Mouse (Mus musculus): ENCODE measurements at regions not wholly inside any gene's neighbourhood (a gene's known extent, or its start where the extent isn't known, plus 50 kb on each side); places are given as distances from the start of the nearest gene placed in this dataset.

DNA sequence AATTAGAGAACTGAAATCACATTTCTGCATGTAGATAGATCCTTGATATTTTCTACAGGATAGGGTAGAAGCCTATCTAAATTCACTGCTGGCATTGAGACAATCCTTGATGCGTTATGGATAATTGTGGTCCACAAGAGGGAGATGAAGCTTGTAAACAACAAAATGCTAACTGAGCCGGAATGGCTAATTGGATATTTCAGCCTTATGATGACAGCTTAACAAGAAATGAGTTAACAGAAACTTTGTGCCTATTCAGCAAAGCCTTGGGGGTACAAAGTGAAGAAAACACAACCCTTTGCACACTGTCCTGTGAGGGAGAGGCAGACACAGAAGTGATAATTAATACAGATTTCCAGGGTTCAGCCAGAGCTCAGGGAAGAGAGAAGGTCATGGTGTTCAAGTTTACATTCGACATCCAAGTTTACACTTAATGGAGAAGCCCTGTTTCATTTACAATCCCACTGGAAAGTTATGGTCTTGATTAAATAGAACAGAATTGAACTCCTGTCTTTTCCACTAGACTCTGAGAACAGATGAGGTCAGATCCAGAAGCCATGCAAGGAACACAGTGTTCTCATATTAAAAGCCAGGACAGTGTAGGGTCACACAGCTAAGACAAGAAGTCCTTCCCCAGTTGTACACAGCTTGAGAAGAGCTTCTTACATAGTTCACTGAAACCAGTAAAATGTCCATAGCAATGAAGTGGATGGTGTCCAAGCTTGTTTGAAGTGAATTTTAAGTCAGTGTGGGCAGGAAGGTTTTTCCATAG lies 377.3 kb upstream of the Cd180 start:
- Histone ChIP-seq H3K4me1 (replicated peaks; ENCODE audit: low read depth, low read length) (no peaks in the 10 kb centered on the region), H3K36me3 (ENCODE audit: insufficient read depth, low read length) (no peaks in the 10 kb centered on the region), H3K9me3 (ENCODE audit: low read length) (no peaks in the 10 kb centered on the region), H3K4me3 (replicated peaks; ENCODE audit: low read length) (no peak overlapping the region), H3K27me3 (ENCODE audit: insufficient read depth, low read length) (no peaks in the 10 kb centered on the region)
- TF ChIP-seq POU5F1 (IDR thresholded peaks at IDR 0.05; ENCODE audit: borderline replicate concordance, low read length) (no peak), NANOG (IDR thresholded peaks at IDR 0.05; ENCODE audit: borderline replicate concordance, low read length) (no peak), CTCF (conservative IDR thresholded peaks at IDR 0.05; ENCODE audit: low read length) (no peak)

DNA sequence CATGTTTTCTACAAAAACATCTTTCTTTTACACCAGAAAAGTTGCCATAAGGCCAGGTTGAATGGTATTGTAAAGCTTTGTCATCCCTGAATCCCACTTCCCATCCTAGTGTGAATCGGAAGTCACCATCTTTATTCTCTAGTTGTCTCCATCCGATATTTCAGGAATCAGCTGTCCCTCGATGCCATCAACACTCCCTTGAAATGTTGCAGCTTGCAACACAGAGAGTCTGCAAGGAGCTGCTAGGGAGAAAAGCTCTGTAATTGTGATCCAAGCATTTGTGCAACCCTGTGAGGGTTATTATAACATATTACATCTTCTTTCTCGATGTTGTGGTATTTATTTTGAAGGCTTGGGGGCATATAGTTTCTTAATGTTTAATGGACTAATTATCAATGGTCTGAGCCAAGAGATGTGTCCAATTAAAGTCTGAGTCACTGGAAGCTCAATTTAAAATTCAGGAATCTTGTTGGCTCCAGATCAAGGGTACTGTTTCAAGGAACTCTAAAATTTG lies 374.4 kb upstream of the Cd180 start:
- no peaks in the 10 kb centered on the region for H3K36me3 ChIP-seq (ENCODE audit: insufficient read depth, low read length)
- H3K9me3 ChIP-seq (ENCODE audit: low read length), result no peaks in the 10 kb centered on the region
- no peaks in the 10 kb centered on the region for H3K27me3 ChIP-seq (ENCODE audit: insufficient read depth, low read length)
- no peaks in the 10 kb centered on the region for H3K4me1 ChIP-seq (replicated peaks; ENCODE audit: low read depth, low read length)
- no peak overlapping the region for H3K4me3 ChIP-seq (replicated peaks; ENCODE audit: low read length)
- TF ChIP-seq POU5F1 (IDR thresholded peaks at IDR 0.05; ENCODE audit: borderline replicate concordance, low read length) (no peak), CTCF (conservative IDR thresholded peaks at IDR 0.05; ENCODE audit: low read length) (no peak), NANOG (IDR thresholded peaks at IDR 0.05; ENCODE audit: borderline replicate concordance, low read length) (no peak)

DNA sequence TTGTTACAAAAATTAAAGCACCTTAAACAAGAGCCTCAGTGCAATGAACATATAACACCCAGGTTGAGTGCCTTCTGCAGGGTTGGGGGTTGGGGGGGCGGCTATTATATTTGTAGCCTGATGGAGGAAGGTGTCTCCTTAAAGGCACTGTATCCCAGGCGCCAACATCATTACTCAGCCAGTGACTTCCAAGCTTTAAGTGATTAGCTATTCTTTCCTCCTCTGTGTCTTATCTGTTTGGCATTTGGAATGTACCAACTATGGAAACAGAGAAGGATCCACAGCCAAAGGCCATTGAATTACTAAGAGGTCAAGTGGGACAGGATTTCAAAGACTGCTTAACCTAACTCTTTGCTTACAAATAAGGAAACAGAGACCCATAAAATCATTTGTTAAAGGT lies 373.9 kb upstream of the Cd180 start:
- H3K4me3 ChIP-seq (replicated peaks; ENCODE audit: low read length), result no peak overlapping the region
- no peaks in the 10 kb centered on the region for H3K9me3 ChIP-seq (ENCODE audit: low read length)
- TF ChIP-seq CTCF (conservative IDR thresholded peaks at IDR 0.05; ENCODE audit: low read length), result no peak
- no peak for TF ChIP-seq NANOG (IDR thresholded peaks at IDR 0.05; ENCODE audit: borderline replicate concordance, low read length)
- no peak for TF ChIP-seq POU5F1 (IDR thresholded peaks at IDR 0.05; ENCODE audit: borderline replicate concordance, low read length)
- no peaks in the 10 kb centered on the region for H3K36me3 ChIP-seq (ENCODE audit: insufficient read depth, low read length)
- H3K4me1 ChIP-seq (replicated peaks; ENCODE audit: low read depth, low read length), result no peaks in the 10 kb centered on the region
- no peaks in the 10 kb centered on the region for H3K27me3 ChIP-seq (ENCODE audit: insufficient read depth, low read length)

DNA sequence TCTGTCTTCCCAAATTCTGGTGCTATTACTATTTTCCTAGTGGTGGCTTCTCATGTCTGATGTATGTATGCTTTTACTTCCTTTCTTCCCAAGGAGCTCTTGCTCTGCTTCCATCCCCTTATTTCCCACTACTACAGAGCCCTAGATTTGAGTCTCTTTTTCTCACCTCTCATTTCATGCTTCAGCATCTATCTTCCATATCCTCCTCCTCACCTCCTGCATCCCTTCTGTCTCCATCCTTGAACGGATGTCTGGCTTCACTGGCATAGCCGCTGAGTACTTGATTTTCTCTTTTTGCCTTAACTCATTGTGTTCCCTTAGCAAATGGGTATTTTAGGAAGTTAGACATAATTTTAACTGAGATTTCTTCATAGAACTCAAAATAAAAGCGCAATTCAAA lies 369.5 kb upstream of the Cd180 start:
- no peaks in the 10 kb centered on the region for H3K36me3 ChIP-seq (ENCODE audit: insufficient read depth, low read length)
- no peak overlapping the region for H3K4me3 ChIP-seq (replicated peaks; ENCODE audit: low read length)
- no peak for TF ChIP-seq CTCF (conservative IDR thresholded peaks at IDR 0.05; ENCODE audit: low read length)
- TF ChIP-seq POU5F1 (IDR thresholded peaks at IDR 0.05; ENCODE audit: borderline replicate concordance, low read length), result no peak
- no peak for TF ChIP-seq NANOG (IDR thresholded peaks at IDR 0.05; ENCODE audit: borderline replicate concordance, low read length)
- no peaks in the 10 kb centered on the region for H3K4me1 ChIP-seq (replicated peaks; ENCODE audit: low read depth, low read length)
- no peaks in the 10 kb centered on the region for H3K27me3 ChIP-seq (ENCODE audit: insufficient read depth, low read length)
- no peaks in the 10 kb centered on the region for H3K9me3 ChIP-seq (ENCODE audit: low read length)

DNA sequence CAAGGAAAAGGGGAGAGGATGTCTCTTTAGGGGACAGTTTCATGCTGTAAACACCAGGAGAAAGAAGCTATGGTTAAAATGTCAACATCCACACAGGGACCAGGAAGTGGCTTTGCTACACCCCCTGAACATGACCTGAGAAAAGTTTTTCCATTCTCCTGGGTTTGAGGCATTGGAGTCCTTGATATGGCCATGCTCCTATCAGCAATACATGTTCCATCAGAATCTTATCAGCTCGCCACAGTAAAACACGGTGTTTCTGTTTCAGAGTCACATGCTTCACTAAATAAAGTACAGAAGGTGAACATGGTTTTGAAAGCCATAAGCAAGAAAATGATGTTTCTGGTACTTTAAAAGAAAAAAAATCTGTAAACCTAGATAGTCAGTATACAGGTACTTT lies 367.4 kb upstream of the Cd180 start:
- Histone ChIP-seq H3K36me3 (ENCODE audit: insufficient read depth, low read length) (no peaks in the 10 kb centered on the region), H3K4me3 (replicated peaks; ENCODE audit: low read length) (no peak overlapping the region), H3K27me3 (ENCODE audit: insufficient read depth, low read length) (no peaks in the 10 kb centered on the region), H3K4me1 (replicated peaks; ENCODE audit: low read depth, low read length) (no peaks in the 10 kb centered on the region), H3K9me3 (ENCODE audit: low read length) (no peaks in the 10 kb centered on the region)
- TF ChIP-seq NANOG (IDR thresholded peaks at IDR 0.05; ENCODE audit: borderline replicate concordance, low read length), result no peak
- TF ChIP-seq CTCF (conservative IDR thresholded peaks at IDR 0.05; ENCODE audit: low read length), result no peak
- TF ChIP-seq POU5F1 (IDR thresholded peaks at IDR 0.05; ENCODE audit: borderline replicate concordance, low read length), result no peak

DNA sequence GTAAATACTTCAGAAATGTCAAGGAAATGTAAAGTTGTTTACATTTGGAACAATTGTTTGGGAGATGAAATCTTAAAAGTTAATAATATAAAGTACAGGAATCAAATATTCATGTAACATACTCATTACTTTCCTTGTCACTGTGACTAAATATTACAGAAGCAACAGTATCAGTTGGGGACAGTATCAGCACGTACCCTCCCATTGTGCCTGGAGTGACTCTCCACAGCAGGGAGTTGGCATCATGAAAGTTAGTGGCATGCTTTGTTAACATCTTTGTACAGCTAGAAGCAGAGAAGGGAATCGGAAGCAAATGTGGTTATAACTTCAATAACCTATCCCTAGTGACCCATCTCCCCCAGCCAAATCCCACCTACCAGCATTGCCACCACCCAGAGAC lies 366.8 kb upstream of the Cd180 start:
- Histone ChIP-seq H3K9me3 (ENCODE audit: low read length) (no peaks in the 10 kb centered on the region), H3K4me3 (replicated peaks; ENCODE audit: low read length) (no peak overlapping the region), H3K4me1 (replicated peaks; ENCODE audit: low read depth, low read length) (no peaks in the 10 kb centered on the region), H3K36me3 (ENCODE audit: insufficient read depth, low read length) (no peaks in the 10 kb centered on the region), H3K27me3 (ENCODE audit: insufficient read depth, low read length) (no peaks in the 10 kb centered on the region)
- TF ChIP-seq NANOG (IDR thresholded peaks at IDR 0.05; ENCODE audit: borderline replicate concordance, low read length), result no peak
- no peak for TF ChIP-seq POU5F1 (IDR thresholded peaks at IDR 0.05; ENCODE audit: borderline replicate concordance, low read length)
- no peak for TF ChIP-seq CTCF (conservative IDR thresholded peaks at IDR 0.05; ENCODE audit: low read length)

DNA sequence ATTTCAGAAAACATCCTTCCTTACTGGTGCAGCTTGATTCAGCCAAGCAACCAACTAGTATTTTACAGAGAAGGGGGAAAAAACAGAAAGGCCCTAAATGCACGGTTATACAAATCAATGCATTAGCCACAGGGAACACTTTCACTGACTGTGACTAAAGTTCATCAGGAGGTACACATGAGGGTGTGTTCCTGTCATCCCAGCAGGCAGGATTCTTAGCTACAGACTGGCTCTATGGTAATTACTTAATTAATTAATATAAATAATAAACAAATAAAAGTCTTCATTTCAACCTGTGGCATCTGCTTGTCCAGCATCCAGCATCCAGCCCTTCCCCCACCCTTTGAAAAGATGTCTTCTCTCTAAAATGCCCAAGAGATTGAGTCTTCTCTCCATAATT lies 359.7 kb upstream of the Cd180 start:
- Histone ChIP-seq H3K4me3 (replicated peaks; ENCODE audit: low read length) (no peak overlapping the region), H3K27me3 (ENCODE audit: insufficient read depth, low read length) (no peaks in the 10 kb centered on the region), H3K4me1 (replicated peaks; ENCODE audit: low read depth, low read length) (no peaks in the 10 kb centered on the region), H3K9me3 (ENCODE audit: low read length) (no peaks in the 10 kb centered on the region), H3K36me3 (ENCODE audit: insufficient read depth, low read length) (no peaks in the 10 kb centered on the region)
- TF ChIP-seq POU5F1 (IDR thresholded peaks at IDR 0.05; ENCODE audit: borderline replicate concordance, low read length) (no peak), NANOG (IDR thresholded peaks at IDR 0.05; ENCODE audit: borderline replicate concordance, low read length) (no peak), CTCF (conservative IDR thresholded peaks at IDR 0.05; ENCODE audit: low read length) (no peak)

DNA sequence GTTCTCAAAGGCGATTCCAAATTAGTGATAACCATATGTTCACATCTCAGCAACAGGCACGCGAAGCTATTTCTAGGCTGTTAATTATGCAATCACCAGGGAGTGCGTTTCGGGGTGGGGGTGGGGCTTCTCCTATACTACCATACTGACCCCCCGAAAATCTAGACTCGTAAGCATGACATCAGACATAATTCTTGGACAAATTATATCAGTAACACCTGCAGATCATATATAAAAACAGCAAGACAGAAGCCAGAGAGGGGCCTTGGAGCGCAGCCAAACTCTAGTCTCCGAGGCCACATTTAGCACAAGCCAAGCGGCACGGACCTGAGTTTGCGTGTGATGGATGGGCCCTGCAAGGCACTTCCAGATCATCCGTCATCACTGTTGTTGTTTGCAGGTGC lies 359.2 kb upstream of the Cd180 start:
- TF ChIP-seq CTCF (conservative IDR thresholded peaks at IDR 0.05; ENCODE audit: low read length) (no peak), NANOG (IDR thresholded peaks at IDR 0.05; ENCODE audit: borderline replicate concordance, low read length) (no peak), POU5F1 (IDR thresholded peaks at IDR 0.05; ENCODE audit: borderline replicate concordance, low read length) (no peak)
- Histone ChIP-seq H3K4me3 (replicated peaks; ENCODE audit: low read length) (no peak overlapping the region), H3K27me3 (ENCODE audit: insufficient read depth, low read length) (no peaks in the 10 kb centered on the region), H3K4me1 (replicated peaks; ENCODE audit: low read depth, low read length) (no peaks in the 10 kb centered on the region), H3K36me3 (ENCODE audit: insufficient read depth, low read length) (no peaks in the 10 kb centered on the region), H3K9me3 (ENCODE audit: low read length) (no peaks in the 10 kb centered on the region)

DNA sequence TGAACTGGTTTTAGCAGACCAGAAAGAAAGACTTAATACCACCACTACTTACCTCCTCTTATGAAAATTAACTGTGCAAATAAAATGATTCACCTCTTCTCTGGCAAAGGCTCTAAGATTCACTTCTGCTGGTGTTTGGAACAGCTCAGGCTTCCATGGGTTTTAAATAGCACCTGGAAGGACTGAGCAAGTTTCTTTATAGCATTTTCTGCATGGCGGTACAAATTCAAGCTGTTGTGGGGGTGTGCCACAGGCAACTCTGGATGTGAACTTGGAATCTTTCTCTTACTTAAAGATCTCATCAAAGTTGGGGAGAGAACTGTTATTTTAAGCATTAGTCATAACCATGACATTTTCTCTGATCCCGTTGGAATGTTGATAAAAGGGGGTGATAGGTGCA lies 350.1 kb upstream of the Cd180 start:
- no peak overlapping the region for H3K4me3 ChIP-seq (replicated peaks; ENCODE audit: low read length)
- TF ChIP-seq POU5F1 (IDR thresholded peaks at IDR 0.05; ENCODE audit: borderline replicate concordance, low read length) (no peak), CTCF (conservative IDR thresholded peaks at IDR 0.05; ENCODE audit: low read length) (no peak), NANOG (IDR thresholded peaks at IDR 0.05; ENCODE audit: borderline replicate concordance, low read length) (no peak)
- no peaks in the 10 kb centered on the region for H3K27me3 ChIP-seq (ENCODE audit: insufficient read depth, low read length)

More for the DNA sequence above, 350.1 kb upstream of the Cd180 start:
- no peaks in the 10 kb centered on the region for H3K36me3 ChIP-seq (ENCODE audit: insufficient read depth, low read length)
- H3K9me3 ChIP-seq (ENCODE audit: low read length), result no peaks in the 10 kb centered on the region
- H3K4me1 ChIP-seq (replicated peaks; ENCODE audit: low read depth, low read length), result no peaks in the 10 kb centered on the region

All from E14TG2a.4 (cell line).